ENCODE assay signal across 8 mouse cellular contexts in the genomic region with DNA sequence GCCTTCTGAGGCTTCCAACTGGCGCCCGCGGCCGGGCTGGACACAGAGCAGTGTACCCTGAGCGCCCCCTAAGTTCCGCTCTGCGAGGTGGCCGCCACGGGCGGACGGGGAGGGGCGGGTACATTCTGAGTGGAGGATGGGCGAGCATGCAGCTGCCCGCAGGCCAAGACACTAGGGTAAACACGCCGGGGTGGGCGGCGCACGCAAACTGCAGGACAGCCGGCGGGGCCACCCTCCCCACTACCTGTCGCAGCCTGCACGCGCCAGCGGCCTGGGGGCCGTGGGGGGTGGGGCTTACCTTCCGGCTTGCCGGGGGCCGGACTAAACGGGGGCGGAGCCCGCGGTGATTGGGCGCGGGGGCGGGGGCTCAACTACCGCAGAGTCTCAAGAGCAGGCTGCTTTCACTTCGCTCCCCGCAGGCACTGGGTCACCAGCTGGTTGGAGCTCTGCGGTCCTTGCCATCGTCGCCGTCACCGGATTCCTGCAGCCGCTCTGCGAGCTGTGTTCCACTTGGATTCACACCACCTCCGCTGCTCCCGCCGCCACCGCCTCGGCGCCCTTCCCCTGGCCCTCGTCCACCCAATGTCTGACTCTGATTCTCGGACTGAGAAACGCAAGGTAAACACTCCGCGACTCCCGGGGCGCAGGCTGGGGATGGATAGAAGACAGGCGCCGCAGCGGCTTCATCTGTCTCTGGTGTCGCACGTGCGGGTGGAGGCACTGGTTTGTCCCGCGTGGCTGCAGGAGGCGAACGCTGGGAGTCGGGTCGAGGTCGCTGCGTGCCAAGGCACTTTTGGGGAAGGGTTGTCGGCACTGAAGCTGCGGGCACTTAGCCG. TPM values are rescaled to one million over a fixed set of nuclear protein-coding genes. Genes with fewer than 3 reads are reported as not detected.
DNase-seq lines count a peak whose midpoint lies in the region; ATAC-seq and TF ChIP-seq lines count a peak whose summit lies in the region.

Gene Bcl2l11 (plus strand): TSS at position 404 of the 836 bp plus-strand sequence.

- under 1% methylated on average over 71 of the region's 76 CpGs for WGBS in embryonic facial prominence, embryonic 13.5 days
- WGBS in kidney, adult 2 months = under 1% methylated on average over 75 of the region's 76 CpGs
- WGBS in limb, embryonic 11.5 days = under 1% methylated on average over 62 of the region's 76 CpGs
- WGBS in midbrain, embryonic 13.5 days = under 1% methylated on average over 72 of the region's 76 CpGs
- WGBS in small intestine, adult 2 months = under 1% methylated on average over 75 of the region's 76 CpGs

- peak; percentile 97 for DNase-seq in 3134 (ENCODE audit: extremely low read depth, insufficient read length, low spot score)
- DNase-seq in adrenal gland, postnatal 4 days (ENCODE audit: low spot score in 2 of 2) = peak; percentile 95 to 96
- DNase-seq in heart, adult 18-20 months = peak; percentile 97 to 98
- peak; percentile 98 for DNase-seq in kidney, adult 2 months
- peak; percentile 97 for DNase-seq in limb, embryonic 11.5 days (ENCODE audit: low spot score)

- H3K4me2 ChIP-seq in embryonic facial prominence, embryonic 13.5 days = peak within 1 kb of the TSS; percentile 92
- H3K4me2 ChIP-seq in limb, embryonic 11.5 days (ENCODE audit: low read depth, severe bottlenecking) = peak within 1 kb of the TSS; percentile 95
- H3K4me2 ChIP-seq in midbrain, embryonic 13.5 days (replicated peaks) = peak within 1 kb of the TSS; percentile 99

- H3K9ac ChIP-seq in embryonic facial prominence, embryonic 13.5 days = peak within 1 kb of the TSS; percentile 81
- peak within 1 kb of the TSS; percentile 70 for H3K9ac ChIP-seq in limb, embryonic 11.5 days (ENCODE audit: low read length)
- peak within 1 kb of the TSS; percentile 71 for H3K9ac ChIP-seq in midbrain, embryonic 13.5 days (replicated peaks)

- H3K4me3 ChIP-seq in embryonic facial prominence, embryonic 13.5 days = peak within 1 kb of the TSS; percentile 76
- peak within 1 kb of the TSS; percentile 52 for H3K4me3 ChIP-seq in kidney, adult 2 months (ENCODE audit: insufficient read depth, low read depth, low read length)
- H3K4me3 ChIP-seq in limb, embryonic 11.5 days (ENCODE audit: low read depth, low read length) = peak within 1 kb of the TSS; percentile 73
- peak within 1 kb of the TSS; percentile 59 for H3K4me3 ChIP-seq in midbrain, embryonic 13.5 days (replicated peaks)
- peak within 1 kb of the TSS; percentile 83 for H3K4me3 ChIP-seq in small intestine, adult 2 months (ENCODE audit: low read depth, low read length)

- TF ChIP-seq CTCF in kidney, adult 2 months (conservative IDR thresholded peaks at IDR 0.05; ENCODE audit: insufficient read depth, insufficient read length, low read depth, low read length) = peak; percentile 39
- TF ChIP-seq CTCF in small intestine, adult 2 months (IDR thresholded peaks at IDR 0.05; ENCODE audit: extremely low read depth, insufficient read length, insufficient replicate concordance, low read depth, low read length) = peak; percentile 30; the same call in 1 of the 2 replicates

- TF ChIP-seq POLR2A in kidney, adult 2 months (IDR thresholded peaks at IDR 0.05; ENCODE audit: low read depth, low read length) = peak; percentile 99
- TF ChIP-seq POLR2A in small intestine, adult 2 months (IDR thresholded peaks at IDR 0.05; ENCODE audit: low read depth, low read length) = peak; percentile 98

- peaks cover 55% of the 10 kb centered on the region for H3K4me1 ChIP-seq in embryonic facial prominence, embryonic 13.5 days
- H3K4me1 ChIP-seq in kidney, adult 2 months (ENCODE audit: control insufficient read depth, insufficient read depth, low read length) = peaks cover 9% of the 10 kb centered on the region
- H3K4me1 ChIP-seq in limb, embryonic 11.5 days (ENCODE audit: control insufficient read depth, insufficient read depth, low read length) = peaks cover 30% of the 10 kb centered on the region
- peaks cover 65% of the 10 kb centered on the region for H3K4me1 ChIP-seq in midbrain, embryonic 13.5 days (replicated peaks)
- H3K4me1 ChIP-seq in small intestine, adult 2 months (ENCODE audit: control insufficient read depth, insufficient read depth, insufficient read length, low read length) = peaks cover 14% of the 10 kb centered on the region

- H3K9me3 ChIP-seq in embryonic facial prominence, embryonic 13.5 days = no peaks in the 10 kb centered on the region
- no peaks in the 10 kb centered on the region for H3K9me3 ChIP-seq in limb, embryonic 11.5 days (ENCODE audit: control insufficient read depth, low read length)
- H3K9me3 ChIP-seq in midbrain, embryonic 13.5 days = no peaks in the 10 kb centered on the region

- H3K27ac ChIP-seq in embryonic facial prominence, embryonic 13.5 days = peak within 1 kb of the TSS; percentile 82
- H3K27ac ChIP-seq in kidney, adult 2 months (ENCODE audit: insufficient read depth, low read depth, low read length) = peak within 1 kb of the TSS; percentile 36
- H3K27ac ChIP-seq in limb, embryonic 11.5 days (replicated peaks; ENCODE audit: low read depth, low read length) = peak within 1 kb of the TSS; percentile 30; the same call in 1 of the 2 replicates
- H3K27ac ChIP-seq in midbrain, embryonic 13.5 days = peak within 1 kb of the TSS; percentile 82
- peak within 1 kb of the TSS; percentile 45 for H3K27ac ChIP-seq in small intestine, adult 2 months (ENCODE audit: insufficient read depth, low read depth, low read length)

- ATAC-seq in embryonic facial prominence, embryonic 13.5 days (ENCODE audit: insufficient number of reproducible peaks, insufficient read depth, low FRiP score, low TSS enrichment, low read depth) = peak; percentile 81
- ATAC-seq in limb, embryonic 11.5 days (ENCODE audit: insufficient number of reproducible peaks, low FRiP score, low TSS enrichment, low read depth) = peak; percentile 87
- peak; percentile 82 for ATAC-seq in midbrain, embryonic 13.5 days

- peaks cover 7% of the 10 kb centered on the region for H3K36me3 ChIP-seq in embryonic facial prominence, embryonic 13.5 days
- H3K36me3 ChIP-seq in kidney, adult 2 months (ENCODE audit: control insufficient read depth, insufficient read depth, low read length) = no peaks in the 10 kb centered on the region
- H3K36me3 ChIP-seq in limb, embryonic 11.5 days (ENCODE audit: control insufficient read depth, insufficient read depth, low read length) = peaks cover 4% of the 10 kb centered on the region; the same call in 1 of the 2 replicates
- peaks cover 3% of the 10 kb centered on the region; the same call in 1 of the 2 replicates for H3K36me3 ChIP-seq in midbrain, embryonic 13.5 days
- peaks cover 6% of the 10 kb centered on the region for H3K36me3 ChIP-seq in small intestine, adult 2 months (ENCODE audit: control insufficient read depth, insufficient read depth, low read length)

- peaks cover 43% of the 10 kb centered on the region for H3K27me3 ChIP-seq in embryonic facial prominence, embryonic 13.5 days
- no peaks in the 10 kb centered on the region for H3K27me3 ChIP-seq in kidney, adult 2 months (replicated peaks; ENCODE audit: control insufficient read depth, insufficient read depth, low read length)
- H3K27me3 ChIP-seq in limb, embryonic 11.5 days (ENCODE audit: control insufficient read depth, insufficient read depth, low read length) = peaks cover 22% of the 10 kb centered on the region
- peaks cover 42% of the 10 kb centered on the region for H3K27me3 ChIP-seq in midbrain, embryonic 13.5 days
- no peaks in the 10 kb centered on the region for H3K27me3 ChIP-seq in small intestine, adult 2 months (ENCODE audit: control insufficient read depth, insufficient read depth, low read length)

RNA-seq across cellular contexts. Expression of gene Bcl2l11, which starts in this region (rescaled TPM):
- 10 to 100 TPM; 37.2 to 37.7 TPM for total RNA-seq in adrenal gland, postnatal 4 days (2021)
- 20.8 and 23.6 TPM in 2 replicates for polyA plus RNA-seq in embryonic facial prominence, embryonic 13.5 days (2015; fragmentation: Nextera tagmentation; extraction: Ambion mirVana)
- total RNA-seq in heart, adult 18-20 months (2021) = 10 to 100 TPM in 1 of 2 experiments, 1 to 10 TPM in 1; 8.1 to 10.3 TPM
- 7.1 and 7.8 TPM in 2 replicates for polyA plus RNA-seq in kidney, adult 2 months (2012; rRNA removed)
- polyA plus RNA-seq in limb, embryonic 11.5 days (2014; fragmentation: Nextera tagmentation; extraction: Ambion mirVana) = 21.6 and 23.4 TPM in 2 replicates
- polyA plus RNA-seq in midbrain, embryonic 13.5 days (2015; fragmentation: Nextera tagmentation; extraction: Ambion mirVana) = 10.6 and 13.3 TPM in 2 replicates
- 2.9 and 7.4 TPM in 2 replicates for polyA plus RNA-seq in small intestine, adult 2 months (2012; rRNA removed)

Comparison
In these comparisons a context has a peak if more than half of its experiments do, and no peak if none do; other contexts are left out.
1. Peak in every context shown above with its lines: DNase-seq, ATAC-seq, H3K4me3 ChIP-seq and H3K27ac ChIP-seq.
2. H3K27ac ChIP-seq: peak in every context shown above with its lines; median percentile 82 in embryonic facial prominence, embryonic 13.5 days; 82 in midbrain, embryonic 13.5 days; 45 in small intestine, adult 2 months; 36 in kidney, adult 2 months; 30 in limb, embryonic 11.5 days.